Mouse (Mus musculus) cerebellum, adult 2 months (tissue): ENCODE data around the gene Scfd2.

Experiments used
- CTCF ChIP-seq: fragments of 200-500 bp; IDR thresholded peaks from 2 replicates; pipeline ENCODE4 v1.5.1; 2011; ENCODE audit warnings: low read depth, mild to moderate bottlenecking, control low read depth, low read length, moderate library complexity, borderline replicate concordance; ENCODE audit not compliant: insufficient read depth
- POLR2A ChIP-seq: fragments of 200-500 bp; IDR thresholded peaks from 2 replicates; pipeline ENCODE4 v1.6.1; 2011; ENCODE audit warnings: low read length, control low read depth, borderline replicate concordance; ENCODE audit not compliant: insufficient read depth

- TF ChIP-seq CTCF (no peak), POLR2A (no peak)
Observed at GRCm38 (mm10) chr5:74246453-74246852, 285.1 kb downstream of the Scfd2 start.
